Mouse (Mus musculus) thymus, adult 2 months (tissue): ENCODE results near the gene 3110021N24Rik. TPM values are rescaled to one million over a fixed set of nuclear protein-coding genes. Genes with fewer than 3 reads are reported as not detected.
"Not testable (repeated sequence)": the region's sequence is repeated elsewhere in the genome, so short reads cannot be mapped to it uniquely, and the experiment has no call there.

Experiments
- DNase-seq: peaks from one replicate; pipeline ENCODE4 v3.0.0; 2021
- H3K27ac ChIP-seq: fragments of 200-500 bp; 2 replicates; pipeline ENCODE4 v1.5.1; 2012; ENCODE audit warnings: low read length, control low read depth; ENCODE audit not compliant: control insufficient read depth, insufficient read depth
- H3K27me3 ChIP-seq: fragments of 200-500 bp; 2 replicates; pipeline ENCODE4 v1.6.1; 2012; ENCODE audit warnings: mild to moderate bottlenecking, low read length, moderate library complexity, mixed read lengths; ENCODE audit not compliant: control insufficient read depth, insufficient read depth
- H3K36me3 ChIP-seq: fragments of 200-500 bp; 2 replicates; pipeline ENCODE4 v1.6.1; 2012; ENCODE audit warnings: mild to moderate bottlenecking, low read length, moderate library complexity; ENCODE audit not compliant: control insufficient read depth, insufficient read depth
- H3K4me1 ChIP-seq: fragments of 200-500 bp; replicated peaks from 2 replicates; pipeline ENCODE4 v1.6.1; 2012; ENCODE audit warnings: low read length; ENCODE audit not compliant: control insufficient read depth, insufficient read depth
- H3K4me3 ChIP-seq: fragments of 200-500 bp; 2 replicates; pipeline ENCODE4 v1.5.1; 2012; ENCODE audit warnings: mild to moderate bottlenecking, low read length, control low read depth, moderate library complexity; ENCODE audit not compliant: control insufficient read depth, insufficient read depth
- CTCF ChIP-seq: fragments of 200-500 bp; IDR thresholded peaks from 2 replicates; pipeline ENCODE4 v1.5.1; 2012; ENCODE audit warnings: mild to moderate bottlenecking, control low read depth, low read length, moderate library complexity, borderline replicate concordance; ENCODE audit not compliant: control insufficient read depth, poor library complexity, insufficient read depth; ENCODE audit errors: extremely low read depth
- POLR2A ChIP-seq: fragments of 200-500 bp; IDR thresholded peaks from 2 replicates; pipeline ENCODE4 v1.6.1; 2012; ENCODE audit warnings: mild to moderate bottlenecking, low read length, control low read depth, moderate library complexity; ENCODE audit not compliant: control insufficient read depth, poor library complexity, insufficient read depth; ENCODE audit errors: extremely low read depth
- WGBS: fragments of 180-500 bp; shearing (Covaris S2); methylation state at CpG from one replicate; pipeline ENCODE4 v1.1.7; 2018; 5-methylcytosine and 5-hydroxymethylcytosine counted together
- polyA plus RNA-seq: library from polyadenylated mRNA; depleted of rRNA; stranded (reverse); fragments of >200 nt; gene quantifications from 2 replicates; pipeline ENCODE4 v1.2.3, GENCODE M21; 2012; rRNA removed

Gene 3110021N24Rik
- polyA plus RNA-seq: 0.09 TPM in 1 of 2 replicates, not detected in the other

DNA sequence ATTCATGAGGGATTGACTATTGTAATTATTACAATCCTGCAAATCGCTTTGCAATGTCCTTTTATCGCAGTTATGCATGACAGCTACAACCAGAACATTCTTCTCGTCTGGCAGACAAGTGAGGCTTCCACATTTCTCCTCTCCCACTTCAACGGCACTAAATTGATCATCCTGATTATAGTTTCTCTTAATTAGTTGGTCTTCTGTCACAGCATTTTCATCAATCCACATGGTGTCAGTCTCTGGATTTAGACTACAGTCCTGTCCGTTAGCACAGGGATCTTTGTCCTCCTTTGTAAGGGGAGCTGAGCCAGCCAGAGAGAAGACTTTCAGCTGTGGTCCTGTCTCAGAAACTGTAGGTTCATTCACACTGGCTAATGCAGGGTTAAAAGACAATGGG is at the start of gene 3110021N24Rik:
3110021N24Rik (plus strand) TSS at position 301 of the 400 bp plus-strand sequence.
- TF ChIP-seq POLR2A: no peak
- no peak for TF ChIP-seq CTCF
- no peak within 1 kb of the TSS for H3K27ac ChIP-seq
- no peaks in the 10 kb centered on the region for H3K36me3 ChIP-seq
- H3K27me3 ChIP-seq: no peaks in the 10 kb centered on the region
- DNase-seq: no peak
- H3K4me1 ChIP-seq: no peaks in the 10 kb centered on the region
- no peak within 1 kb of the TSS for H3K4me3 ChIP-seq
- 91% methylated on average over 5 of the region's 5 CpGs for WGBS

DNA sequence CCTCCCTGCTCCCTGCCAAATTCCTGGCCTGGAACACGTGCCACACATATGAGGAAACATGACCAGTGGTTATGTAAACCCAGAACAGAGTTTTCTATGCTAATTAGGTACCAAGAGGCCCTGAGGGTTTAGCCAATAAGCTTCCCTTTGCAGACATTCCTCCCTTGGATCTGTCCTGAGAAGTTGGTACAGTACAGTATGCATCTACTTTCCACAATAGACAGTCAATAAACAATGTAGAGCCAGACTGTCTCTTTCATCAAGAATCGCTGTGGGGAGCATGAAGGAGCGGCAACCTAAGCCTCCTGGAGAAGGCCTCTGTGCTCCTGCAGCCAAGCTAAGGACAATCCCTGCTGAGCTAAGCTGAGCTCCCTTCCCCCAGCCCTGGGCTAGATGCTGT is 33.3 kb upstream of the 3110021N24Rik start:
- Histone ChIP-seq H3K4me1 (no peaks in the 10 kb centered on the region), H3K27ac (no peak overlapping the region), H3K4me3 (no peak overlapping the region), H3K36me3 (no peaks in the 10 kb centered on the region), H3K27me3 (no peaks in the 10 kb centered on the region)
- TF ChIP-seq CTCF (no peak), POLR2A (no peak)
- DNase-seq: no peak
- WGBS: 90% methylated on average over 3 of the region's 3 CpGs

DNA sequence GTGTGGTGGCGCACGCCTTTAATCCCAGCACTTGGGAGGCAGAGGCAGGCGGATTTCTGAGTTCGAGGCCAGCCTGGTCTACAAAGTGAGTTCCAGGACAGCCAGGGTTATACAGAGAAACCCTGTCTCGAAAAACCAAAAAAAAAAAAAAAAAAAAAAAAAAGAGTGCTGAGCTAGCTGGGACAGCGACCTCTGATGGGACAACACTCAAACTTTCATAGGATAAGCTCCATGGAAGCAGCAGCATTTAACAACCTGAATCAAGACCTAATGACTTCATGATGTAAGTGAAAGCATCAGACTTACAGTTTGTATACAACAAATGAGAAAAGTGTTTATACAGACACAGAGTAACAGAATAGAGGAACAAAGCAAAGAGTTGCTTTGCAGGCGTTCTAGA is 32.4 kb upstream of the 3110021N24Rik start:
- H3K36me3 ChIP-seq, H3K4me1 ChIP-seq, DNase-seq, H3K27ac ChIP-seq, H3K27me3 ChIP-seq, H3K4me3 ChIP-seq: not testable (repeated sequence)
- WGBS: 92% methylated on average over 6 of the region's 7 CpGs

DNA sequence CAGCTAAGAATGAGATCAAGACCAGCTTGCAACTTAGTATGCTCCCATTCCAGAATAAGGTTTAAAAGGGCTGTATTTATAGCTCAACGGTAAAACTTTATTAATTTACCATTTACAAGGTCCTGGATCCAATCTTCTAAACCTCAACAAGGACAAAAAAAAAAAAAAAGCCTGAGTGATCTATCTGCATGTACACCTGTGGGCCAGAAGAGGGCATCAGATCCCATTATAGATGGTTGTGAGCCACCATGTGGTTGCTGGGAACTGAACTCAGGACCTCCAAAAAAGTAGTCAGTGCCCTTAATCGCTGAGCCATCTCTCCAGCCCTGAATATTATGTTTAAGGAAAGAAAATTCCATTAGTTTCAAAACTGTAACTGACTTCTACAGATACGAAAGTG is 29.0 kb upstream of the 3110021N24Rik start:
- no peak overlapping the region for H3K4me3 ChIP-seq
- 96% methylated on average over 3 of the region's 3 CpGs for WGBS

DNA sequence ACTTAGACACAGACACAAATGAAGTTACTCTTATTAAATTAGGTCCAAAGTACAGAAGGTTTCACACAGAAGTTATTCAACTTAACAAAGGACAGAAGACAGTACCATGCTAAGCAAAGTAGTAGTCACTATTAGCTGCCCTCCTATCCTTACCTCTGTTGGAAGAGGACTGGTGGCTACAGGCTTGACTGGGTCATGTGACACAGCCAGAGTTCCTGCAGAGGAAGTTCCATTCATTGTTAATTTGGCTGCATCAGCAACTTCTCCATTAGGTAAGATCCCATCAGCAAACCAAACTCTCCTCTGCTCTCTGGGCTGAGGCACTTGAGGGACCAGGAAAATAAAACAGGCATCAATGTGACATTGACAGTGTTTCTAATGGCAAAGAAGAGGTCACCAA is 28.0 kb upstream of the 3110021N24Rik start:
- H3K27ac ChIP-seq: no peak overlapping the region
- no peaks in the 10 kb centered on the region for H3K36me3 ChIP-seq
- H3K4me3 ChIP-seq: no peak overlapping the region
- no peak for DNase-seq
- no peaks in the 10 kb centered on the region for H3K27me3 ChIP-seq
- no peaks in the 10 kb centered on the region for H3K4me1 ChIP-seq
- no peak for TF ChIP-seq CTCF
- TF ChIP-seq POLR2A: no peak

More for the DNA sequence above, 29.0 kb upstream of the 3110021N24Rik start:
- Histone ChIP-seq H3K27ac (no peak overlapping the region), H3K4me1 (no peaks in the 10 kb centered on the region), H3K27me3 (no peaks in the 10 kb centered on the region), H3K36me3 (no peaks in the 10 kb centered on the region)
- TF ChIP-seq POLR2A (no peak), CTCF (no peak)
- no peak for DNase-seq

DNA sequence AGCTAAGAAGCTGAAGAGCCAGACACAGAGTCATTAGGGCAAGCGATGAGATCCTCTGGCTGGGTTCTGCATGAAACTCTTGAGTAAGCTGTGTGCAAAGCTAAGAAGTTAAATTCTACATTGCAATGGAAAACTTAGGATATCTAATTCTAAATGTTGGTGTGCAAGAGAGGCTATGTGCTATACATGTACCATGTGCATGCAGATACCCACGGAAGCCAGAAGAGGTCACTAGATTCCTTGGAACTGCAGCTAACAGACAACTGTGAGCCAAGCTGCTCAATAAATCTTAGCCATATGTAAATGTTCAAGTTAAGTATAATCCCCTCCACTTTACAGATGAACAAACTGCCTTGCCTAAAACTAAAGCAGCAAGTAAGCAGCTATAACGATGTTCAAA is 22.5 kb upstream of the 3110021N24Rik start:
- H3K4me1 ChIP-seq: no peaks in the 10 kb centered on the region
- 75% methylated on average over 3 of the region's 3 CpGs for WGBS
- H3K27ac ChIP-seq: no peak overlapping the region
- TF ChIP-seq CTCF: no peak
- no peak for TF ChIP-seq POLR2A
- DNase-seq: no peak
- H3K36me3 ChIP-seq: no peaks in the 10 kb centered on the region
- no peaks in the 10 kb centered on the region for H3K27me3 ChIP-seq
- H3K4me3 ChIP-seq: no peak overlapping the region

DNA sequence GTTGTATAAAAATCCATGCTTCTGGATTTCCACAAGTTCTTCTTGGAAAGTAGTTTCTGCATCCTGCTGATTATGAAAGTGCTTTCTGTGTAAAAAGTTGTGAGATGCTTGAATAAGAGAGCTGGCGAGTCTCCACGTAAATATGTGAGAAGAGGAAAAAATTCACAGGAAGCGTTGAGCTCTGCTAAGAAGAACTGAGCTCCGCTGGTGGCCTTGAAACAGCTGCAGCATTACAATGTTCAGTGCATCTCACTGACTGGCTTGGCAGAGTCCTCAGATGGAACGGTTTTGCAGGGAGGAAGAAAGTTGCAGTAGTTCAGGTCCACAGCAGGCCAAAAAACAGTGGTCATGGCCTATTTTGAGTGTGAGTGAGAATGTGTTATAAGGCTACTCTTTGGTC is 11.2 kb upstream of the 3110021N24Rik start:
- WGBS: 75% methylated on average over 5 of the region's 5 CpGs
- Histone ChIP-seq H3K4me3 (no peak overlapping the region), H3K4me1 (no peaks in the 10 kb centered on the region), H3K36me3 (no peaks in the 10 kb centered on the region), H3K27ac (no peak overlapping the region), H3K27me3 (no peaks in the 10 kb centered on the region)
- DNase-seq: no peak
- TF ChIP-seq CTCF (no peak), POLR2A (no peak)
